Mouse (Mus musculus): ENCODE results near the gene Fryl.

DNA sequence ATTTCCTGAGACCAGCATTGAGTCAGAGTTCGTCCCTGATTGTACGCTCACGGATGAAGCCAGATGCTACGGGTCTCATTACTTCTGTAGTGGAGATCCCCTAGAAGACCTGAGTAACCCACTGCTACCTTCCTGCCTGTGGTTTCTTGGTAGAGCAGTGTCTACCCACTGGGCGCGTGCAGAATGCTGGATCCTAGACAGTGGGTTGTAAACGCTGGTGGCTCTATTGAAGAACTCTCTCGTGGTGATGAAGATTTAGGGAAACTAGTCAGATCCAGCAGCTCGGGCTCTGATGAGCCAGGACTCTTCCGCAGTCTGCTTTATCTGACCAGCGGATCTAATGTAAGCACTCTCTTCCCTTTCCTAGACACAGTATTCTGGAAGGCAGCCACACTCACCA is 121.3 kb downstream of the Fryl start:
- no peak for TF ChIP-seq CTCF (conservative IDR thresholded peaks at IDR 0.05; ENCODE audit: insufficient read depth, insufficient read length, low read depth, low read length)
- TF ChIP-seq POLR2A (IDR thresholded peaks at IDR 0.05; ENCODE audit: low read depth, low read length), result no peak

Data from kidney, adult 2 months (tissue).